Mouse (Mus musculus): Measurements from ENCODE around the gene Traf7.

Gene Traf7

DNA sequence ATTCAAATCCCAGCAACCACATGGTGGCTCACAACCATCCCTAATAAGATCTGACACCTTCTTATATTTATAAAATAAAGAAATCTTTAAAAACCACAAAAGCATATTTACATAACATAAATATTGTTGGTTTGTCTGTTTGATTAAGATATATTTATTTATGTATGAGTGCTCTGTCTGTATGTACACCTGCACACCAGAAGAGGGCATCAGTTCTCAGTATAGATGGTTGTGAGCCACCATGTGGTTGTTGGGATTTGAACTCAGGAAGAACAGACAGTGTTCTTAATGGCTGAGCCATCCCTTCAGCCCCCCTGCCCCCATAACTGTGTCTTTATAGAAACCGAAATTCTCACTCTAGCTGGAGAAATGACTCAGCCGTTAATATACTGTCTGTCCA, 17.5 kb upstream of the Traf7 start:
- no peak for DNase-seq (ENCODE audit: low read depth, low spot score)

DNA sequence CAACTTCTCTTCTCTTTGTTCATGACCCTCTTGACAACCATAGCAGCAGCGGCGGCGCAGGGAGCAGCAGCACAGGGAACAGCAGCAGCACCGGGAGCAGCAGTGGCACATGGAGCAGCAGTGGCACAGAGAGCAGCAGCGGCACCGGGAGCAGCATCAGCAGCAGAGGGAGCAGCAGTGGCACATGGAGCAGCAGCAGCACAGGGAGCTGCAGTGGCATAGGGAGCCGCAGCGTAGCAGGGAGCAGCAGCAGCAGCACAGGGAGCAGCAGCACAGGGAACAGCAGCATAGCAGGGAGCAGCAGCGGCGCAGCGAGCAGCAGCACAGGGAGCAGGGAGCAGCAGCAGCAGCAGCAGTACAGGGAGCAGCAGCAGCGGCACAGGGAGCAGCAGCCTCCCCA, 16.9 kb upstream of the Traf7 start:
- DNase-seq (ENCODE audit: low read depth, low spot score): no peak

DNA sequence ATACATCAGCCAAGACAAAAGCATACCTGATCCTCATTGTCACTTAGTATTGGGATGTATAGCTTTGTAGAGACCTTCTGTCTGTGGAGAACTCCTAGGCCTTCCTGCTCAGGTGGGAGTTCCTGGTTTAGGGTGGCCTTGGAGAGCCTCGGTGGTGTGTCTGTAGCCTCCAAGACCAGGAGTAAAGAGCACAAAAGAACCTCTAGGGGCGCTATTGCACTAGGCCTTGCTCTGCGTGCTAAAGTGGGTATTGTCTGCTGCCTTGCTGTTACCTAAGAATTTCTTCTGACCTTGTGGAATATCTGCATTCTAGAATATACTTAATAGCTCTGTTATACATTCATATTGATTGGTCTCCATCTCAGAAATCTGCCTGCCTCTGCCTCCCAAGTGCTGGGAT, 12.6 kb upstream of the Traf7 start:
- no peak for DNase-seq (ENCODE audit: low read depth, low spot score)

DNA sequence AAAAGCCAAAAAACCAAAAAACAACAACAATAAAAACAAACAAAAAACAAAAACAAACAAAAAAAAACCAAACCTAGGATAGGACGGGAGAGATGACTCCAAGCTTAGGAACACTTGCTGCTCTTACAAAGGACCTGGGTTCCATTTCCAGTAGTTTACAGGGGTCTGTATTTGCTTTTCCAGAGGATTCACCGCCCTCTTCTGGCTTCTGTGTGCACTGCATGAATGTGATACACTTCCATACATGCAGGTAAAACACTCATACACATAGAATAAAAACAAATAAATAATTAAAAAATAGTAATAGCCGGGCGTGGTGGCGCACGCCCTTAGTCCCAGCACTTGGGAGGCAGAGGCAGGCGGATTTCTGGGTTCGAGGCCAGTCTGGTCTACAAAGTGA, 11.2 kb upstream of the Traf7 start:
- DNase-seq (ENCODE audit: low read depth, low spot score): no peak

DNA sequence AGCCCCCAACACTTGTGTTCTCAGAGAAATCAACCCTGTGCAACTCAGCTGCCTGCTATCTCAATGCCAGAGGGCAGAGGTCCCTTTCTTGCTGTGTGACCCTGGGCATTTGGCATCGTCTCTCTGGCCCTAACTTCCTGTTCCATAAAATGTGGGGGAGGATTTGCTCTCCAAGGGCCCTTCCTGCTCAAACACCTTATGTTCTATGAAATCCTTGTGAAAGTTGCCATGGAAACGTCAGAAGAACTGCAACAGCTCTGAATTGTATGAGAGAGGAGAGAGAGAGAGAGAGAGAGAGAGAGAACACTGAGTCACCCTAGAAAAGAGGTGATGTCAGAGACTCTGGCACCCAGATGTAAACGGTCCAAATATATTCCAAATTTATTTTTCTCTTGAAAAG, 9.8 kb upstream of the Traf7 start:
- DNase-seq (ENCODE audit: low read depth, low spot score): no peak

DNA sequence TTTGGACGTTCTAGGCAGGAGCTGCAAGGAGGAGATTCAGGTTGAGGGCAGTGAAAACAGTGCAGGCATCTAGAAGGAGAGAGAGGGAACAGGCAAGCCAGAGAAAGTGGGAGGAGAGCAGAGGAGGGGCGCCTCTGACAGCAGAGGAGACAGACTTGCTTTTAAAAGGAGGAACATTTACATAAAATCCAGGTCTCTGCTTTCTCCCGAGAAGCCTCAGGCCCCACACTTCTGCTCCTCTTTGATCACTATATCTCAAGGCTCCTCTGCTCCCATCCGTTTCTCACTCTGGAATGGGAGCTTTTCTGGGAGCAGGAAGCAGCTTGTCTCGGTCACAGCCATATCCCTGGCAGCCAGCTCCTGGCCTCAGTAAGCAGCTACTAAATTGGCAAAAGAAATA, 7.6 kb upstream of the Traf7 start:
- no peak for DNase-seq (ENCODE audit: low read depth, low spot score)

DNA sequence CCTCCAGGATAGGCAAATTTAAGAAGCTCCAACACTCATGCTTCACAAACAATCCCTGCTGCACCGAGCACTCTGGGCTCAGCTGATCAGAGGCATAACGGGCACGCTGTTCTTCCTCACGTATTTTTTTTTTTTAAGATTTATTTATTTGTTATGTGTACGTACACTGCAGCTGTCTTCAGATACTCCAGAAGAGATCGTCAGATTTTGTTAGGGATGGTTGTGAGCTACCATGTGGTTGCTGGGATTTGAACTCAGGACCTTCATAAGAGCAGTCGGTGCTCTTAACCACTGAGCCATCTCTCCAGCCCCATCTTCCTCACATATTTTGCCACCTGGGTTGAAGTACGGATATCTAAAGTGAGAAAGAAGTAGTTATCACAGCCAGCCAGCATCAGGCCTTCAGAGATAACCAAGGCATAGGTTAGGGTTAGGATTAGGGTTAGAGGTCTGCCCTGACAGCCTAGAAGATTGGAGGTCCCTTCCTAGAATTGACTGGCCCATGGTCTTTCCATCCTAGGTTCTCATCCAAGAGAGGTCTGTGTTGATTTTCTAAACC, 6.5 kb upstream of the Traf7 start, which contains the start of gene Rab26:
TSS of gene Rab26 (minus strand) at position 51 of the 559 bp plus-strand sequence.
- no peak for DNase-seq (ENCODE audit: low read depth, low spot score)

DNA sequence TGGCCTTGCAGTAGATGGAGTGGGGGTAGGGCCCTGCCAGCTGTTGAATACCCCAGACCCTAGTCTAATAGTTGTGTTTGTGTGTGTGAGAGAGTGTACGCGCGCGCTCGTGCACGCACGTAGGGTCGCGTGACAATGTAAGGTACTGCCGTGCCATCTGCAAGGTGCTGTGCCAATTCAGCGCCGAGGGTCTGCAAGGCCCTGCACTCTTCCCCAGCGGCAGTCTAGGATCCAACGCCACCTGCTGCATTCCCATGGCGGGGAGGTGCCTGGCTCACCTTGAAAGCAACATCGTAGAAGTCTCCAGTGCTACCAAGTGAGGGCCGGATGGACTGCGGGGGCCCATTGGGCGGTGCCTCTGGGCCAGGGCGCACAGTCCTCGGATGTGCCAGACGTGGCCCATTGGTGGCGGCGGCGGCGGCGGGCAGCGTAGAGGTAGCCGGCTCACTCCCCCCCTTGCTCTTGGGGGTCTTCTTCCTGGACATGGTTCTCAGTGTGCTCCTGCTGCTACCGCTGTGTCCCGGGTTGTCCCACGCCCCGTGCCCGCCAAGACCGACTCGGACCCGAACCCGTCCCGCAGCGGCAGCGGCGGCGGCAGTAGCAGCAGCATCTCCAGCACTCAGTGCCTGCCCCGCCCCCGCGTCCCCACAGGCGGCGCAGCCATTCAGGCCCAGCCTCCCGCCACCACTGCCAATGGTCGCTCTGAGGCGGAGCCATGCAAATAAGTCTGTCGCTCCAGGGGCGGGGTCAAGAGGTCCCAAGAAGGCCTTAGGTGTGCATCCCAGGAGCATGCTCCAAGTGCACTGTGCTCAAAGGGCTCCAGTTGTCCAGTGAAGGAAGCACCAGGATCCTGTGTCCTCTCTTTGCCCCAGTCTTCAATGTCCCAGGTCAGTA, 5.6 kb upstream of the Traf7 start:
- DNase-seq (ENCODE audit: low read depth, low spot score): peak; percentile 57

DNA sequence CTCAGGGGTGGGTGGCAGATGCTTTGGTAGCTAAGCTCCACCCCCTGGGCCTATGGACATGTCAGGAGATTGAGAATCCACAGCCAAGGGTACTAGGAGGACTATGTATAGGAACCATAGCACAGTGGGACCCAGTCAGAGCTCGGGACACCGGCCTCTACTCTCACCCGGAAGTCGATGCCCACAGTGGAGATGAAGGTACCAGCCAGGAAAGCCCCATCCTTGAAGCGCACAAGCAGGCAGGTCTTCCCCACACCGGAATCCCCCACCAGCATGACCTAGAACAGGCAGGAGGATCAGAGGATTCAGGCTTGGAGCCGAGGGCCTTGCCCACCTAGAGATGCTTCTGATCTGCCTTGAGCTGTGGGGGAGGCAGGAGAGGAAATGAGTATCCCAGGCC, 4.3 kb upstream of the Traf7 start:
- no peak for DNase-seq (ENCODE audit: low read depth, low spot score)

DNA sequence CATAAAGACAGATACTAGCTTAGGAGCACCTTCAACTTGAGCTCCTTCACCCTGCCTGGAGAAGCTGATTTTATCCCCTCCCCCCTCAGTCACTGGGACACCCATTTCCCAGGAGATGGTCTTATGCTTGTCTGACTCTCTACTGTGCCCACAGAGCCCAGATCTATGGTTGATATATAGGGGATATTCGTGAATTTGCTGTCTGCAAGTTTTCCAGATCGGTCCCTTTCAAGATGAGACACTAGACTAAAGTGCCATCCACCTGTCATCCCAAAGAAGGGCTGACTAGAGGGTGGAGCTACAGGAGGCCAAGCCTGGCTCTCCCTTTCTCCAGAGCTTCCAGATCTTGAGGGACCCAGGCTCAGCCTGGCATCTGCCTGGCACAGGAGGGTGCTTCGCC, 3.3 kb upstream of the Traf7 start:
- no peak for DNase-seq (ENCODE audit: low read depth, low spot score)

DNA sequence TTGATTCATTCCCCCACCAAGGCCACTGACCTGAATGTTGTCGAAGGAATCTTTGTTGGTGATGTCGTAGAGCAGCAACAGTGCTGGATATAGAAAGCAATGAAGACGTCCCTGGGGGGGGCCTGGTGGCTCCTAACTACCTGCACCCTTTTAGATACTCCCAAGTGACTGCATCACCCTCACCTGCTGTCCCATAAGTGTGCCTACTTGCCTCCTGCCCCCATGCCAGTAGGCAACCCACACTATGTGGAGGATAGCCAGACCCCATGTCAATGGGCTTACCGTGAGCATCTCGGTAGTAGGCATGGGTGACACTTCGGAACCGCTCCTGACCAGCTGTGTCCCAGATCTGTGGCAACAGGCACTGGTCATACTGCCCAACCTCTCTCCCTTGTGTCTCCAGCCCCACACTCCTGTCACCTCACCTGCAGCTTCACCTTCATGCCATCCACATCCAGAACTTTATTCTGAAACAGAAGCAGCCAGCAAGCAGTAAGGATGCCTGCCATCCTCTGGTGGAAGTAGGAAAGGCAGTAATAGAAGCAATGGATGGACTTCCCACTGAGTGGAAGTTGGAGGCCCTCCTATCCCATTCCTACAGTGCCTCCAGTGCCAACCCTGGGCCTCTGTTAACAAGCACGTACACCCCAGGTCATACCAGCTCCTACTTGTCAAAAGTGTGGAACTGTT, 2.8 kb upstream of the Traf7 start:
- no peak for DNase-seq (ENCODE audit: low read depth, low spot score)

DNA sequence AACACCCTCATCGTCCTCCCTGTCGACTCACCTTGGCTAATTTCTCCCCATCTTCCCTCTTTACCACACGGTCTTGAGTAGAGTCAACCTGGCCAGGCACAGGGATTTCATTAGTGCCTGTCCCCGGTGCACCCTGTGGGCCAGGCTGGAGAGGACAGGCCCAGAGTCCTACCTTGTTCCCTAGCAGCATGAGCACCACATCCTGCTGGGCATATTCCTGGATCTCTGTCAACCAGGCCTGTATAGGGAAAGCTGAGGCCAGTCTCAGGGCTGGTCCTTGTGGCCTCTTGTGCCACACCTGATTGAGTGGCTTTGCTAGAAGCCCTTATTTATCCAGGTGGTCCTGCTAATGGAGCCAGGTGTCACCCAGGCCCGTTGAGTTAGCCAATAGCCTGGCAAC, 2.1 kb upstream of the Traf7 start:
- DNase-seq (ENCODE audit: low read depth, low spot score): no peak

DNA sequence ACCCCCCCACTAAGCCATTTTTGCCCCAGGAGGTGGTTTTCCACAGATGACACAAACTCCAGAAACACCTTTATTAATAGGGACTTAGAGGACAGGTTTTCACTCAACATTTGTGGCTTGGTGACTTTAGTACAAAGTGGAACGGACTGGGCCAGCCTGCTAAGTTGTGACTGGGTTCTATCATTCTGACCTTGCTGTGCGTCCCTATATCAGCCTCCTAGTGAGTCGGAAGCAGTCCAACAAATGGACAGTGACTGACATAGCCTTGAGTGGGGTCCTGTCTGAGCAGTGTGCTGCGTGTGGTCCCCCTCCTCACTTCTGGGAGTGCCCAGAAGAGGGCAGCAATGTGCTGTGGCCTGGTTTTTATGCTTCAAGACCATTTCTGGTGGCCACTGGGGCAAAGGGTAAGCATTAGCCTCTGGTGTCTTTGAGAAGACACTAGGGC, 1.3 kb upstream of the Traf7 start:
- peak; percentile 40 for DNase-seq (ENCODE audit: low read depth, low spot score)

DNA sequence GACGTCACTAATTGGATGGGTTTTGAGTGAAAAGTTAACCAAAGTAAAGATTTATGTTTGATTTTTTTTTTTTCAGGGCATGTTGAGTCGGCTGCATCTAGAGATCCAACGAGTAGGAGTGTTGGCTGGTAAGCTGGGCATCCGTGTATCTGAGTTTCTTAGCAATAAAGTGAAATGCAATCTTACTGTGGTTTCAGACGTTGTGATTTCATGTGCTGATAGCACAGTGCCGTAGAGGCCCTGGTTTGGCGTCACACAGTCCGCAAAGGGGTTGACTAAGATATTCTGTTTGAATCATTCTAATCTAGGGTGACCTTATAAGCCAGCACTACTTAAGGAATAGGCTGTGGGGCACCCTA, 801 bp upstream of the Traf7 start:
- no peak for DNase-seq (ENCODE audit: low read depth, low spot score)

DNA sequence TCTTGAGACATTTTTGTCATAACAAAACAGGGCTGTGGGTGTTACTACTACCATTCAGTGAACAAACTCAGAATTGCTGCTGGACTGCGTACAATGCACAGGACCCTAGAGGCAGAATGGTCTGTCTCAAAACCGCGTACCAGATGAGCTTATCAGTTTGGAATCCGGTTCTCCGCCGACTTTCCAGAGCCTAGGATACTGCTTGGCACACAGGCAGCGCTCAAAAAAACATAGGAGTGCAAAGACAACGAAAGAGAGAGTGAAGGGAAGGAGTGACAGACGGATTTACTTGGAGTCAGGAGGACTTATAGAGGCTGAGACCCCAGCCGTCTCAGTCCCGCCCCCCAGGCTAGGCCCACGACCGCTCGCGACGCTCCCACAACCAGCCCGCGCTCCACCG, 423 bp downstream of the Traf7 start:
- no peak for DNase-seq (ENCODE audit: low read depth, low spot score)

DNA sequence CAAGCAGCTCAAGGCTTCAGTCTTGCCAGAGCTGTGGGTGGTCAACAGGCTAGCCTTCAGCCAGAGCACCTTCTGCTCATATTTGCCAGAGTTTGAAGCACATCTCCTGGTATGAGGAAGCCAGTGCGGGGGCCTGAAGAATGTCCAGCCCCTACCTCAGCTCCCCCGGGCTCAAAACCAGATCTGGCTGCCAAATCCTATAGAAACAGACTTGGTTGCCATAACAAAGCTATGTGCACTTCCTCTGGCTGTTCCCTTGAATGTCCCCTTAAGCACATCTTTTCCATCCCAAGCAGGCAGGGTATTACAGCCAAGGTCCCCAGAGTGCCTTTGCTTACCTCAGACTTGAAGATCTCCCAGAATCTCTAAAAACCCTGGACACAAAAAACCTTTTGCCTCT, 3.0 kb downstream of the Traf7 start:
- no peak for DNase-seq (ENCODE audit: low read depth, low spot score)

DNA sequence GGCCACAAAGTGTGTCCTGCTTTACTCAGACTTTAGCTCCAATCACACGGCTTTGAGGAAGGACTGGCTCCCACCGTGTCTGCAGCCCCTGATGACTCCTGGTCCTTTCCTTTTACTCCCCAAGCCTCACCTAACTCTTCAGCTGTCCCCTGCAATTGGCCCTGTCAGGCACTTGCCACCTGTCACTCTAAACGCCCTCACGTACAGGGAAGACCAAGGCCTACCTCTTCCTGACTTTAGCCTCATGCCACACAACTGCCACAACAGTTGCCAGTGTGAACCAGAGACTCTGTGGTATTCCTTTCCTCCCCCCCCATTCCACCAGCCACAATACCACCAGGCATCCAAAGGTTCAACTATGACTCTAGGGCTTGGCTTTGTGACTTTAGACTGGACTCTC, 7.3 kb downstream of the Traf7 start:
- no peak for DNase-seq (ENCODE audit: low read depth, low spot score)

DNA sequence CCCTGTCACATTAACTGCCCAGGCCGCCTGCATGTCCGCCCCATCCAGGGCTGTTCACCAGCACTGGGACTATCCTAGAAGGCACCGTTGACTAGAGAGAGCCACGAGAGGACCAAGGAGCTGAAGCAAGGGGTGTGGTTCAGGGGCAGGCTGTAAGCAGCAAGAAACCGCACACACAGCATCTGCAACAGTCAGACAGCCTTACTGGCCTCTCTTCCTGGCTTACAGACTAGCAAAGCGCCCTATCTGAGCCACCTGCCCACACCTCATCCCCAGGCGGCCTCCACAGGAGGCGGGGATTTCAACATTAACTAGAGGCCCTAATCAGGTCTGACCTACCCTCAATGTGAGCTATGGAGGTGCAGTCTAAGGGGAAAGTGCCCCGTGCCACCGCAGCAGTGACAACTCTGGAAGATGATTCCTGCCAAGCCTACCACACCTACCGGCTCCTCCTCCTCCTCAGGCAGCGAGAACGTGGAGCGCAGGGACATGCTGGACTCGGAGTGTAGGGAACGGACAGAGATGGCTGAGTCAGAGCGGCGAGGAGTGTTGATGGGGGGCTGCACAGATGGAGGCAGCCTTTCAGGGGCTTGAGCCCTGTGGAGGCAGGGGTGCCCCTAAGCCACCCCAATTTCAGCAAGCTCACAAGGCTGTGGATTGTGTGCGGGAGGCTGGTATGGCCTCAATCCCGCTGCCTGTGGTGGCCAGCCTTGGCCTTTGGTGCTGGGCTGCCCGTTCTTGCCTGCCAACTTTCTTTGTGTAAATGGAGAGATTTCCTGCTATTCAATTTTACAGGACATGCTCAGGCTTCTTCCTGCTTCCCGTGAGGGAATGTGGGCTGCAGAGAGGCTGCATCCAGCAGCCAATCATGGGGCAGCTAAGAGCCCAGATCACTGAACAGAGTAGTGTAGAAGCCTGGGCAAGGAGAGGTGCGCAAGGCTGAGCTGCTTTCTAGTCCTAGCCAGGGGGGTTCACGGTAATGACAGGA, 13.2 kb downstream of the Traf7 start:
- DNase-seq (ENCODE audit: low read depth, low spot score): no peak

DNA sequence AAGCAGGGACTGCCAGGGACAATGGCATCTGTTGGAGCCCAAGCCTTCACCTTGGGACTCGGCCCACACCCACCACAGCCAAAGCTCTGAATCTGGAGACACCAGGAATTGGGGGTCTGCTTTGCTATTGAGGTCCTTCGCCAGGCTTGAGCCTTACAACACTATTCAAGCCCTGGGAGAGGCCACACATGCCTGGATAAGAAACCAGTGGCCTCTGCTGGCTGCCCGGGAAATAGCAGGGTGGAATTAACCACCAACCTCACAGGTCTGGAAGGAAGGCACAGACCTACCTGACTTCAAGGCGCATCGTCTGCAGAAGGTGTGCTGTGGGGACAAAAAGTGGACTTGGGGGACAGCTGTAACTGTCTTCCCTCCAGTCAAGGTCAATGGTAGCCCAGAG, 14.1 kb downstream of the Traf7 start:
- no peak for DNase-seq (ENCODE audit: low read depth, low spot score)

DNA sequence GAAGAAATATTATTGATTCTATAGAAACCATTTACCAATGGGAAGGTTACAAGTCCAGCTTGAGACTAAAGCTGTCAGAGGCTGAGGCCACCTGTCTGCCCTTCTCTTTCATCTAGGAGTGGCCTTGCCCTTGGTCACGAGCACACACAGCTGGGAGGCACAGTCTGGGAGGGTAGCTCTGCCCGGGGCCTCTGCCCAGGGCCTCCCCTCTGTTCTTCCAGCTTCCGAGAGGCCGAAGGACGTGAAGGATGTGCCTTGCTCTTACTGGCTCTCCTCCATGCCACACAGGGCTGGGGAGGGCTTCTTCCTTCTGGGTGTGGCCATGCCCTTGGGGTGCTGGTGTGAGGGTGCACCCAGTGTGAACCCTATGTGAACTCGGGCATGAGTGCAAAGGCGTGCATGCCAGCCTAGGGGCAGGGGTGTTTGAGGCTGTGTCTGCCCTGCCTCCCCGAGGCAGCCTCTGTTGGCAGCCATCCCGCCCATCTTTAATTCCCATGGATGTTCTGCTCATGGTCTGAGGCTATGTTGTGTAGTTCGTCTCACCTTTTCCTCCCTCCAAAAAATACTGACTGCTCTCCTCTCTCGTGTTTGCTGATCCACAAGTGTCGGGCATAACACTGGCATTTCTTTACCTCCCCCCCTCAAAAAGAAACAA, 19.8 kb downstream of the Traf7 start:
- no peak for DNase-seq (ENCODE audit: low read depth, low spot score)

DNA sequence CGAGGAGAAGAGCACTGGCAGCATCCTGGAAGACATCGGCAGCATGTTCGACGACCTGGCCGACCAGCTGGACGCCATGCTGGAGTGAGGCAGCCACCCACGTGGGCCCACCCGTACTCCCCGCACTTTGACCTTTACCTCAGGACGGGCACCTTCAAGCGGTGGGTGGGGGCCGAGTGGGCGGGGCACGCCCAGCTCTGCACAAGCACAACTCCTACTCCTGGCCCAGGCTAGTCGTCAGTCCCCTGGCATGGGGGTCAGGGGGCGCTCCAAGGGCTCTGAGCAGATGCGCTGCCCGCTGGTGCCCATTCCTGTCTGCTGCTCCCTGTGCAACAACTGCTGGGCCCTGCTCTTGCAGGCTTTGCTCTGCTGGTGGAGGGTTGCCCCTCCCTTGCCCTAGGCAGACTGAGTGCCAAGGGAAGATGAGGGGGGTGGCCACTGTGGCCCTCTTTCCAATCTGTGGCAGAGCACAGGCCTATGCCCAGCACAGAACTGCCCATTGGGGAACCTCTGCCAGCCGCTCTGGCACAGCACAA, 20.5 kb downstream of the Traf7 start:
- DNase-seq (ENCODE audit: low read depth, low spot score): no peak

Measured in skeletal muscle tissue, adult 2 months (tissue).